Mouse (Mus musculus) kidney, embryonic 16.5 days (tissue): Measurements from ENCODE around the gene Tnfsfm13. TPM values are rescaled to one million over a fixed set of nuclear protein-coding genes. Genes with fewer than 3 reads are reported as not detected.
"Not testable (repeated sequence)": the region's sequence is repeated elsewhere in the genome, so short reads cannot be mapped to it uniquely, and the experiment has no call there.

Experiments
- ATAC-seq: fragments of 200-750 bp; cut with Nextera tagmentation; 2 replicates; pipeline ENCODE4 v1.8.0; 2017; ENCODE audit warnings: moderate TSS enrichment; ENCODE audit not compliant: low FRiP score, low TSS enrichment
- H3K27ac ChIP-seq: fragments of 300-500 bp; sonication (generic); 2 replicates; pipeline ENCODE4 v1.5.1; 2014; ENCODE audit warnings: low read length
- H3K27me3 ChIP-seq: fragments of 300-500 bp; sonication (generic); 2 replicates; pipeline ENCODE4 v1.6.1; 2014; ENCODE audit warnings: low read length, control low read depth, mixed read lengths; ENCODE audit not compliant: insufficient read depth
- H3K36me3 ChIP-seq: fragments of 300-500 bp; sonication (generic); 2 replicates; pipeline ENCODE4 v1.6.1; 2014; ENCODE audit warnings: low read length, control low read depth, mixed read lengths; ENCODE audit not compliant: insufficient read depth
- H3K4me1 ChIP-seq: fragments of 300-500 bp; sonication (generic); 2 replicates; pipeline ENCODE4 v1.6.1; 2014; ENCODE audit warnings: low read length, control low read depth, mixed read lengths; ENCODE audit not compliant: insufficient read depth
- H3K4me2 ChIP-seq: fragments of 300-500 bp; sonication (generic); replicated peaks from 2 replicates; pipeline ENCODE4 v1.6.1; 2014; ENCODE audit warnings: low read depth, low read length
- H3K4me3 ChIP-seq: fragments of 300-500 bp; sonication (generic); 2 replicates; pipeline ENCODE4 v1.5.1; 2014; ENCODE audit warnings: mild to moderate bottlenecking, low read length
- H3K9ac ChIP-seq: fragments of 300-500 bp; sonication (generic); replicated peaks from 2 replicates; pipeline ENCODE4 v1.6.1; 2014; ENCODE audit warnings: low read length
- H3K9me3 ChIP-seq: fragments of 300-500 bp; sonication (generic); 2 replicates; pipeline ENCODE4 v1.6.1; 2016; ENCODE audit warnings: low read length, control low read depth
- WGBS: fragments of 180-500 bp; shearing (Covaris S2); extraction: QIAGEN DNeasy Blood & Tissue Kit; methylation state at CpG from one replicate; pipeline ENCODE4 v1.1.7; 2014; 5-methylcytosine and 5-hydroxymethylcytosine counted together
- polyA plus RNA-seq: library from polyadenylated mRNA; unstranded; fragments of >200 nt; fragmentation: Nextera tagmentation; extraction: Ambion mirVana; gene quantifications from 2 replicates; pipeline ENCODE4 v1.2.1, GENCODE M21; 2015

The Tnfsfm13 gene
- polyA plus RNA-seq, 1 experiment from 2014 or later, result 6.1 TPM

DNA sequence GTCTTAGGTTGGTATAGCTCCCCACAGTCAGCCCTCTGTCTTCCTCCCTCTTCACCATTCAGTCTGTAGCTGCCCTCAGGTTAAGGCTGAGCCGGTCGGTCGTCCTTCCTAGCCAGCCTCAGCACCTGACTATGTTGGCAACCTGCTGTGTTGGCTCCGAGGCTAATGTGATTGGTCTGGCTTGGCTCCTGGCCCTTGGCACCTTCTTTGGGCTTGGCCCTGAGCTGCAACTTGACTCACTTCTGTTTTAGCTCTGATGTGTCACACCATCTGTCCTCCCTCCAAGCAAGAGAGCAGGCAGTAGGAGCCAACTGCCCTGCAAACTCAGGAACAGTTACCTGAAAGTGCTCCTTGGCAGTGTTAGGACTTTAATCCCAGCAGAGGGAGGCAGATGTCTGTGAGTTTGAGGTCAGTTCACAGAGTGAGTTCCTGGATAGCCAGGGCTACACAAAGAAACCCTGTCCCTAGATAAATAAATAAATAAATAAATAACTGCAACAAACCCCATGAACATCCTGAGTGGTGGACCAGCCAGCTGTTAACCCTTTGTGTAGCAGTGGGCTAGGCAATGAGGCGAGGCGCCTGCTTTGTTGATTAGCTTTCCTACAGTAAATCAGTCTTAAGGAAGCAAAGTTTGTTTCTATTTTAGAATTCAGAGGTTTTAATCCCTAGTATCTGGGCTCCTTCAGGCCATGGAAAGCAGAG, 11.0 kb upstream of the Tnfsfm13 start:
- H3K4me1 ChIP-seq, result no peaks in the 10 kb centered on the region
- no peaks in the 10 kb centered on the region for H3K9me3 ChIP-seq
- no peak overlapping the region for H3K4me3 ChIP-seq
- 66% methylated on average over 6 of the region's 6 CpGs for WGBS
- H3K27ac ChIP-seq, result no peak overlapping the region
- no peaks in the 10 kb centered on the region for H3K27me3 ChIP-seq
- no peak overlapping the region for H3K9ac ChIP-seq
- no peak for ATAC-seq
- H3K36me3 ChIP-seq, result no peaks in the 10 kb centered on the region
- no peak overlapping the region for H3K4me2 ChIP-seq

DNA sequence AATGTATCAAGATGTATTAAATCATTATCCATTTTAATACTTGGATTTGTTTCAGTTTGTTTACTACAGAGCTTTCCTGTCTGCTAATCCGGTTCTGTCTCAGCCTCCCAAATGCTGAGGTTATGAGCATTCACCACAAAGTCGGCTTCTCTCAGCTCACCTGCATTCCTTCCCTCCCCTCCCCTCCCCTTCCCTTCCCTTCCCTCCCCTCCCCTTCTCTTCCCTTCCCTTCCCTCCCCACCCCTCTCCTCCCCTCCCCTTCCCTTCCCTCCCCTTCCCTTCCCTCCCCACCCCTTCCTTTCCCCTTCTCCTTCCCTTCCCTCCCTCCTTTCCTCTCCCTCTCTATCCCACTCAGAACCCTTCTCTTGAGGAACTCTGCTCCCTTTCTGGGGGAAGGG, 8.7 kb upstream of the Tnfsfm13 start:
- Histone ChIP-seq H3K9me3 (no peaks in the 10 kb centered on the region), H3K27ac (no peak overlapping the region), H3K36me3 (no peaks in the 10 kb centered on the region), H3K9ac (no peak overlapping the region), H3K4me1 (no peaks in the 10 kb centered on the region), H3K27me3 (no peaks in the 10 kb centered on the region), H3K4me3 (no peak overlapping the region), H3K4me2 (no peak overlapping the region)
- WGBS, result 29% methylated on average over 2 of the region's 2 CpGs
- no peak for ATAC-seq

DNA sequence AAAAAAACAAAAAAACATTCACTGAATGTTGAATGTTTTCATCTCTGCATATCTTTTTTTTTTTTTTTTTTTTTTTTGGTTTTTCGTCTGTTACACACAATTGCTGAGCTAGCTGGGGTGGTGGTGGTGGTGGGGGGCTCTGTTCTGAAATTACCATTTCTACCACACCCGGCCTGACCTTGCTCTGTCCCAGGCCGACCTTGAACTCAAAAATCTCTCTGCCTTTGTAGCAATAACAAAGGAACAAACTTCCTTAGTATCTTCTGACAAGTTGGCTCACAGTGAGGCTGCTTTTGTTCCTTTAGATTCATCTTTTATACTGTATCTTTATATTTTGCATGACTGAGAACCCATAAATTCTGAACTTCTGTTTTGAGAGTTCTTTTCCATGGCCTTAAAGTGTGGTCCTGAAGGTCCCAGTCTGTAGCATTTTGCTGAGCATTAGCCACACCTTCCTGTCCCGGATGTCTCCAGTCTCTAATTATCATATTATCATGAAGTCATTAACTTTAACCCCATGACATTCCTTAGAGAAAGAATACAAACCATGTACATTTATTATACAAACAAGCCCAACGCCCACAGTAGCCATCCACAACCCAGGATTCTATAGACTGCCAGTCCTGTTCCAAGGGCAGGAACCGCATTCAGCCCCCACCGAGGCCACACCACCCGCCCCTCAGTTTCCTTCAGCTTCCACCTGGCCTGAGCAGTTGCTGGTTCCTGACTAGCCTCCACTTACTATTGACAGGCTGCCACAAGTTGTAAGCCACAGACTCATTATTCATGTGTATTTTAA, 8.1 kb upstream of the Tnfsfm13 start:
- Histone ChIP-seq H3K27ac (no peak overlapping the region), H3K9me3 (no peaks in the 10 kb centered on the region), H3K4me3 (no peak overlapping the region), H3K9ac (no peak overlapping the region), H3K36me3 (no peaks in the 10 kb centered on the region), H3K27me3 (no peaks in the 10 kb centered on the region), H3K4me1 (no peaks in the 10 kb centered on the region), H3K4me2 (no peak overlapping the region)
- no peak for ATAC-seq
- 68% methylated on average over 8 of the region's 8 CpGs for WGBS

DNA sequence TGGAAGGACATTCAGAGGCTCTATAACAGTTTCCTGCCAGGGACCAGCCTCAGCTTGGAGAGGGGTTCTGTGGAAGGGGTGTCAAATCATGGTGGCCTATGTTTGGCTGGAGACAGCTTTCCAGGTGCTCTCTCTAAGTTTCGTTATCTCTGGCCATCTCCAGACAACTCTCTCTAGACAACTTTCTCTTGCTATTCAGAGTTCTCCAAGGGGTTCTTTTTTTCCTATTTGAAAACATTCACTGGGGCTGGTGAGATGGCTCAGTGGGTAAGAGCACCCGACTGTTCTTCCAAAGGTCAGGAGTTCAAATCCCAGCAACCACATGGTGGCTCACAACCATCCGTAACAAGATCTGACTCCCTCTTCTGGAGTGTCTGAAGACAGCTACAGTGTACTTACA, 7.5 kb upstream of the Tnfsfm13 start:
- WGBS, result 57% methylated on average over 2 of the region's 3 CpGs
- not testable (repeated sequence) for ATAC-seq, H3K27ac ChIP-seq, H3K4me3 ChIP-seq, H3K27me3 ChIP-seq, H3K4me1 ChIP-seq, H3K9me3 ChIP-seq, H3K4me2 ChIP-seq, H3K9ac ChIP-seq, H3K36me3 ChIP-seq

DNA sequence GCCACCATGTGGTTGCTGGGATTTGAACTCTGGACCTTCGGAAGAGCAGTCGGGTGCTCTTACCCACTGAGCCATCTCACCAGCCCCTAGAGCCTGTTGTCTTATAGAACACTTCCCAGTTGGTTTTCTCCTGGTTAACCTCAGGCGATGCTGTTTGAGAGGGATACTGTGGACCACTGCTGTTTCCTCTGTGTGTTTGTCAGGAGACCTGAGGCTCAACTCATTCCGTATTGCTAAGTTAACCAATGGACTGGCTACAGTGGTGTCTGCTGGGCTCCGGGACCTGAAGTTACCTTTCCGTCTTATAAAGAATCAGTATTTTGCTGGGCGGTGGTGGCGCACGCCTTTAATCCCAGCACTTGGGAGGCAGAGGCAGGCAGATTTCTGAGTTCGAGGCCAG, 7.0 kb upstream of the Tnfsfm13 start:
- H3K27ac ChIP-seq, H3K9ac ChIP-seq, H3K9me3 ChIP-seq, H3K4me1 ChIP-seq, H3K4me2 ChIP-seq, H3K4me3 ChIP-seq, ATAC-seq, H3K27me3 ChIP-seq, H3K36me3 ChIP-seq: not testable (repeated sequence)
- WGBS, result 95% methylated on average over 10 of the region's 10 CpGs

DNA sequence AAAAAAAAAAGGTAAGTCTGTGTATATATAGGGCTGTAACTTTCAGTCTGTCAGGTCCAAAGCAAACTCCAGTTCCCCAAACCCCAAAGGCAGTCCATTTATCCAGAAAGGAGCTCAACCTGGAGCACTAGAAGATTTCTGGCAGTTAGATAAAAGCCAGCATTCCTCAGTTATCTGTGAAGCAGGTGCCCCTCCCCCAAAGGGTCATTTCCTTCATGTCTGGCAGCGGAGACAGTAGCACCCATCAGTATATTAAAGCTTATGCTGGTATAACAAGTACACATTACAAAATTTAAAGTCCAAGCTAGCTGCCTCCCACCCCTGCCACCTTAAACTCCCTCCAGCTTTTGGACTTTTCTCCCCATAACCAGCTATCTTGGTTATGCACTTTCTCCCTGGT, 3.7 kb upstream of the Tnfsfm13 start:
- Histone ChIP-seq H3K4me2 (no peak overlapping the region), H3K9me3 (no peaks in the 10 kb centered on the region), H3K4me1 (peaks cover 9% of the 10 kb centered on the region), H3K4me3 (no peak overlapping the region), H3K27ac (no peak overlapping the region), H3K27me3 (no peaks in the 10 kb centered on the region), H3K36me3 (no peaks in the 10 kb centered on the region), H3K9ac (no peak overlapping the region)
- 56% methylated on average over 1 of the region's 1 CpGs for WGBS
- ATAC-seq, result no peak

DNA sequence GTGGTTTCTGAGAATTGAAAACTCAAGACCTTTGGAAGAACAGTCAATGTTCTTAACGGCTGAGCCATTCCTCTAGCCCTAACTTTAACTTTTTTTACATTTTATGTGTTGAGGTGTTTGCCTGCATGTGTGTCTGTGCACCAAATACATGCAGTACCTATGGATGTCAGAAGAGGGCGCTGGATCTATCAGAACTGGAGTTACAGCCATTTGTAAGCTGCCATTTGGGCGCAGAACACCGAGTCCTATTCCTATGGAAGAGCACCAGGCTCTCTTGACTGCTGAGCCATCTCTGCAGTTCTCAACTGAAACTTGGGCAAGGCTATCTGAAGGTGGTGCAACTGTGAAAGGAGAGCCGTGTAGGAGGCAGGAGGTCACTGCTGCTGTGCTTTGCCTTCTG, 2.7 kb upstream of the Tnfsfm13 start:
- Histone ChIP-seq H3K4me3 (no peak overlapping the region), H3K27me3 (no peaks in the 10 kb centered on the region), H3K4me1 (peaks cover 10% of the 10 kb centered on the region), H3K9ac (no peak overlapping the region), H3K36me3 (no peaks in the 10 kb centered on the region), H3K4me2 (no peak overlapping the region), H3K9me3 (no peaks in the 10 kb centered on the region), H3K27ac (no peak overlapping the region)
- no peak for ATAC-seq
- 66% methylated on average over 5 of the region's 5 CpGs for WGBS

DNA sequence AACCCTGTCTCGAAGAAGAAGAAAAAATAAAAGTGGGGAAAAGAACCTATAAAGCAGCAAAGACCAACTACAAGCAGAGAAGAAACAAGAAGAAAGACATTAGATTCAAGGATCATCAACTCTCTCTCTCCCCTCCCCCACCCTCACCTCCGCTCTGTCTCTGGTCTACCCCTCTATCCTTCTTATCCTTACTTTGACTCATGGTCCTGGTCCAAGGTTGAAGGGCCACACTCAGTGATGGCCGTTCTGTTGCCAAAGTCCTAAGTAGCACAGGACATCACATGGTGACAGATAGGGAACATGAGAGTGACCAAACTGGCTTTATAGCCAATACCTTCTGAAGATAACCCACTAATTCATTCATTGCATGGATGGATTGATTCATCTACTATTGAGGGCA, 1.5 kb upstream of the Tnfsfm13 start:
- H3K4me3 ChIP-seq, result no peak overlapping the region
- H3K9me3 ChIP-seq, result no peaks in the 10 kb centered on the region
- H3K27ac ChIP-seq, result no peak overlapping the region
- no peaks in the 10 kb centered on the region for H3K27me3 ChIP-seq
- no peaks in the 10 kb centered on the region for H3K36me3 ChIP-seq
- no peak overlapping the region for H3K4me2 ChIP-seq
- H3K4me1 ChIP-seq, result peaks cover 18% of the 10 kb centered on the region
- WGBS, result 79% methylated on average over 3 of the region's 3 CpGs
- H3K9ac ChIP-seq, result no peak overlapping the region
- ATAC-seq, result no peak

DNA sequence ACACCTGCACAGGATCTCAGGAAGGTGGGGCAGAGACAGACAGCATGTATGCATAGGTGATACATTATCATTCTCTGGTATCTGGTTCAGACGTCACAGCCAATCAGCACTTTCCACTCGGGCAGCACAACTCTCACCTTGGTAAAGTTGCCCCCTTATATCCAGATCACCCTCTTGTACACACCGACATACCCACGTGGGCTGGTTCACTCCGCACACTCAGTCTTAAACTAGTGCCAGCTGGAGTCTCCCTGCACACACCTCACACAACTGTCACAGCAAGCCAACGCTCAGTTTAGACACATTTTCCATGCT, 895 bp downstream of the Tnfsfm13 start:
- peaks cover 18% of the 10 kb centered on the region for H3K4me1 ChIP-seq
- H3K27me3 ChIP-seq, result no peaks in the 10 kb centered on the region
- WGBS, result 27% methylated on average over 6 of the region's 6 CpGs
- H3K4me2 ChIP-seq, result peak overlapping the region; percentile 88
- H3K9ac ChIP-seq, result peak overlapping the region; percentile 88
- peak; percentile 17; the same call in 1 of the 2 replicates for ATAC-seq
- no peaks in the 10 kb centered on the region for H3K36me3 ChIP-seq
- peak overlapping the region; percentile 64 for H3K4me3 ChIP-seq
- H3K9me3 ChIP-seq, result no peaks in the 10 kb centered on the region
- H3K27ac ChIP-seq, result peak overlapping the region; percentile 88; the same call in 1 of the 2 replicates

DNA sequence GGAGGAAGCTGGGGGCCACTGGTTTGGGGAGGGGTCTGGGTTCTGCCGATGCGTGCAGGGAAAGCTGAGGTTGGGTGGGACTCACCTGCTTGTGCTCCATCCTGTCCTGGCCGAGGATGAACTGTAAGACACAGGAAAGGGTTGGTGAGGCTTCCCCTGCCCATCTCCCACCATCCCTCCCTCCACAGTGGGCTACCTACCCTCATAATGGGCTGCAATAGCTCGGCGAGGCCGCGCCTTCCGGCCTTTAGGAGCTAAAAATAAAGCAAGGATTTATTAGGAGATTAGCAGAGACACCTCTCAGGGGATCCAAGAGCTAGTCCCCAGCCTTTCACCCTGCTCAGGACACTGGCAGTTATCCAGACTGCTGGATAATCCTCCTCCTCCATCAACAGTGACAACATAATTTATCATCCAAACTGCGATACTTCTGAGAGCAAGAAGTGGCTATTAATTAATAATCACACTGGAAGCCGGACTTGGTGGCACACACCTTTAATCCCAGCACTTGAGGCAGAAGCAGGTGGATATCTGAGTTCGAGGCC, 2.4 kb downstream of the Tnfsfm13 start:
- ATAC-seq, result no peak
- H3K4me1 ChIP-seq, result peaks cover 18% of the 10 kb centered on the region
- H3K36me3 ChIP-seq, result no peaks in the 10 kb centered on the region
- no peak overlapping the region for H3K4me3 ChIP-seq
- no peaks in the 10 kb centered on the region for H3K9me3 ChIP-seq
- no peak overlapping the region; the same call in 1 of the 2 replicates for H3K4me2 ChIP-seq
- no peak overlapping the region; the same call in 1 of the 2 replicates for H3K9ac ChIP-seq
- 45% methylated on average over 11 of the region's 11 CpGs for WGBS
- no peaks in the 10 kb centered on the region for H3K27me3 ChIP-seq
- H3K27ac ChIP-seq, result no peak overlapping the region; the same call in 1 of the 2 replicates
